Mouse (Mus musculus) megakaryocyte, embryonic 14.5 days (primary cell): ENCODE results near the gene Heatr1.

Source experiments
- FLI1 ChIP-seq: IDR thresholded peaks from 2 replicates; pipeline ENCODE4 v1.6.1; 2012; ENCODE audit warnings: low read length, inconsistent platforms, mixed read lengths
- GATA1 ChIP-seq: IDR thresholded peaks from 3 replicates; pipeline ENCODE4 v1.6.1; 2012; ENCODE audit warnings: mixed read lengths, low read length, inconsistent platforms, borderline replicate concordance

DNA sequence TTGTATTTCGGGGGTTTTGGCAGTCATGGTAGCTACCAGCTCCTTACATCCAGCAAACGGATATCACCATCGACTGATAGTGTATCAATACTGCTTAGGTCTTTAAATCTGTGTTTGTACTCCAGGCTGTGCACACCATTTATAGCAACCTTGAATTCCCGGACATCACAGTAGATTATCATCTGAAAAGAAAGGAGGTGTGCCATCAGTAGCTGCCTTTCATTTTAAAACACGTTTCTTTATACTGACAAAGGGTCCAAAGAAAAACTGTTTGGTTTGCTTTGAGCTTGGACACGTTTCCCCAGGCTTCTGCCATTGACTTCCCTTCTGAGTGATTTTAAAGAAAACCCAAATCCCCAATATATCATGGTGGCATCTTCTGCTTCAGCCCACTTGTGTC lies 46.0 kb downstream of the Heatr1 start:
- TF ChIP-seq GATA1, result no peak
- TF ChIP-seq FLI1, result no peak
